Mouse (Mus musculus) left cerebral cortex, adult 11 months (tissue): Measurements from ENCODE around the gene Taf6l.
"Not testable (repeated sequence)": the region's sequence is repeated elsewhere in the genome, so short reads cannot be mapped to it uniquely, and the experiment has no call there.

Experiments used
- DNase-seq: peaks from one replicate; pipeline ENCODE4 v3.0.0; 2022; ENCODE audit warnings: low spot score

Gene Taf6l

DNA sequence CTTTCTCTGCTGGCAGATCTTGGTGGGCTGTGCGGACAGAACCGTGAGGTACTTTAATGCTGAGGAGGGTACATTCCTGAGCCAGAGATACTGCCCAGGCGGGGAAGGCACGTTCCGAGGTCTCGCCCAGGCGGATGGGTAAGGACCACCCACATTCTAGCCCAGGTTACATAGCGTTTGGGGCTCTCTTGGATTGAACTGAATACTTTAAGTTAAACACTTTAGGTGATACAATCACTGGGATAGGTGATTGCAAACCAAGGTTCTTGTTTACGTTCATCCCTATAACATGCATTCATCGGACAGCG lies 50.1 kb downstream of the Taf6l start:
- no peak for DNase-seq

DNA sequence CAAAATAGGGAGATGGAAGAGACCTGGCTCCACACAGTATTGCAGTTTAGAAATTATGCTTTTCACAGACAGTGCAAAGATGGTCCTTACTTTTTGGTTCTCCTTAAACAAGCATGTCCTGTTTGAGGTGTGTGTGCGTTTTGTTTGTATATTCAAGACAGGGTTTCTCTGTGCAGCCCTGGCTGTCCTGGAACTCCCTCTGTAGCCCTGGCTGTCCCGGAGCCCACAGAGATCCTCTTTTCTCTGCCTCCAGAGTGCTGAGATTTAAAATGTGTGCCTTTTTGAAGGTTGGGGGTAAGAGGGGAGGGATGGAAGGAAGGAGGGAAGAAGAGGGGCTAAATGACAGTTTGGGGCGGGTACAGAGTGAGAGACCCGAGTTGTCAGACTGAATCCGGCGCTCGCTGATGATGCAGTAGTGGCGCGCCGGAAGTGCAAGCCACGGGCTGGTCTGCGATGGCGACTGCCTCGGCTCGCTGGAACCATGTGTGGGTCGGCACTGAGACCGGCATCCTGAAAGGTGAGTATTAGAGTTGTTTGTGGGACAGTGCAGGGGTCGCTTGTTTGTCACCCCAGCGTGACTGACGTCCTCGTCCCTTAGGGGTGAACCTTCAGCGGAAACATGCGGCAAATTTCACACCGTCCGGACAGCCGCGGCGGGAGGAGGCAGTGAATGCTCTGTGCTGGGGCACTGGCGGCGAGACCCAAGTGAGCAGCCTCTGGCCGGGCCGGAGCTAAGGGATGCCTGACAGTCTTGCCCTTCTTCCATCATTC lies 50.6 kb downstream of the Taf6l start, which contains the start of gene Wdr74:
TSS of gene Wdr74 (plus strand) at position 439 of the 771 bp plus-strand sequence.
- peak; percentile 83 for DNase-seq

- DNase-seq: no peak
Observed at GRCm38 (mm10) chr19:8734334-8734733, 51.9 kb downstream of the Taf6l start.

DNA sequence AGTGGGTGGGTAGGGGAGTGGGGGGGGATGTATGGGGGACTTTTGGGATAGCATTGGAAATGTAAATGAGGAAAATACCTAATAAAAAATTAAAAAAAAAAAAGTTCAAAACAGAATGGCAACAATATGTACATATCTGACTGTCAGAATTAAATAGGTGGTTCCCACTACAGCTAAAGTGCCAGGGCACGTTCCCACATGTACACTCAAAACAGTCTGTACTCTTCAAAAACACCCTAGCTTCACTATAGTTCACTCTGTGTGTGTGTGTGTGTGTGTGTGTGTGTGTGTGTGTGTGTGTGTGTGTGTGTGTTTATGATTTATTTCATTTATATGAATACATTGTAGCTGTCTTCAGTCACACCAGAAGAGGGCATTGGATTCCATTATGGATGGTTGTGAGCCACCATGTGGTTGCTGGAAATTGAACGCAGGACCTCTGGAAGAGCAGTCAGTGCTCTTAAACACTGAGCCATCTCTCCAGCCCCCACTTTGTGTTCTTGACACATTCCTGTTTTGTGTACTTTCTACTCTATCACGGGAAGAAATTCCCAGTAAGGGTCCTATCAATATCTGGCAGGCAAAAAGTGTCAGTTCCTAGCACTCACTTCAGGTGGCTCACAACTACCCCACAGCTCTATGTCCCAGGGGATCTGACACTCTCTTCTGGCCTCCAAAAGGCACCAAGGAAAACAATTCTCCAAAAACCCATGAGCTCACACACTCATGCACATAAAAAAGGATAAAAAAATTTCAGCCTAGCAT lies 57.7 kb downstream of the Taf6l start:
- DNase-seq: not testable (repeated sequence)

GRCm38 (mm10) chr19:8727495-8728114 lies 58.6 kb downstream of the Taf6l start:
- DNase-seq: no peak

- no peak for DNase-seq
Observed at GRCm38 (mm10) chr19:8726609-8727390, 59.4 kb downstream of the Taf6l start.

DNA sequence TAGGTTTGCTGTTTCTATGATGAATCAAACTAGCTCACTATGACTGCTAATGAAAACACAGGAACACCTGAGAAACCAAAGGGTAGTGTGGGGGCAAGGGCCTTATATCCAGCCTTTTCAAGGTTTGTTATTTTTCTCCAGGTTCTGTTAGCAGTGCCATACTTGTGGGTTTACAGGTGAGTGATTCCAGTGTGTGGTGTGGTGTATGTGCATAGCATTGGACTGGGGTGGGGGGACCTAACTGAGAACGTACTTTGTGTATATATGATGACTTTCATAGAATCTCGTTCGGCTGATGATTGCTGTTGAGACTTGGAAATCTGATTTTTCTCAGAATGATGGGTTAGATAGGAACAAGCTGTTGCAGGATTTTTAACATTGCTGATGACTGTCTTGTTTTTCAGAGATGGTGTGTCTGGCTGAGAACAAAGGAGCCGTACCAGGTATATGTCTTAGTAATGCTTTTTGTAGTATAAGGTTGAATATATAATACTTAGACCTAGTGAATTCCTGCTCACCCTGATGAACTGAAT lies 61.1 kb downstream of the Taf6l start:
- DNase-seq: no peak
